Mouse (Mus musculus) midbrain, postnatal 0 days (tissue): Measurements from ENCODE around the gene Nkx2-5. TPM values are rescaled to one million over a fixed set of nuclear protein-coding genes. Genes with fewer than 3 reads are reported as not detected.

Source experiments
- ATAC-seq: fragments of 200-750 bp; cut with Nextera tagmentation; 2 replicates; pipeline ENCODE4 v1.8.0; 2017; ENCODE audit warnings: moderate number of reproducible peaks, mild to moderate bottlenecking, moderate TSS enrichment, moderate library complexity; ENCODE audit not compliant: low FRiP score
- DNase-seq: peaks from one replicate; pipeline ENCODE4 v3.0.0-alpha.2; 2015; ENCODE audit warnings: low spot score
- H3K27ac ChIP-seq: fragments of 300-500 bp; sonication (generic); 2 replicates; pipeline ENCODE4 v1.5.1; 2014; ENCODE audit warnings: low read depth, mild to moderate bottlenecking, low read length, mixed read lengths
- H3K27me3 ChIP-seq: fragments of 300-500 bp; sonication (generic); 2 replicates; pipeline ENCODE4 v1.6.1; 2014; ENCODE audit warnings: low read length, control low read depth, mixed read lengths; ENCODE audit not compliant: insufficient read depth
- H3K36me3 ChIP-seq: fragments of 300-500 bp; sonication (generic); 2 replicates; pipeline ENCODE4 v1.6.1; 2014; ENCODE audit warnings: low read length, control low read depth, mixed read lengths; ENCODE audit not compliant: insufficient read depth
- H3K4me1 ChIP-seq: fragments of 300-500 bp; sonication (generic); 2 replicates; pipeline ENCODE4 v1.6.1; 2014; ENCODE audit warnings: mild to moderate bottlenecking, control low read depth, antibody characterized with exemption, low read length, mixed read lengths; ENCODE audit not compliant: insufficient read depth
- H3K4me2 ChIP-seq: fragments of 300-500 bp; sonication (generic); 2 replicates; pipeline ENCODE4 v1.6.1; 2014; ENCODE audit warnings: low read depth, mild to moderate bottlenecking, low read length, mixed read lengths; ENCODE audit not compliant: poor library complexity, severe bottlenecking
- H3K4me3 ChIP-seq: fragments of 300-500 bp; sonication (generic); 2 replicates; pipeline ENCODE4 v1.5.1; 2014; ENCODE audit warnings: low read depth, mild to moderate bottlenecking, low read length, moderate library complexity
- H3K9ac ChIP-seq: fragments of 300-500 bp; sonication (generic); replicated peaks from 2 replicates; pipeline ENCODE4 v1.6.1; 2014; ENCODE audit warnings: mild to moderate bottlenecking, low read length, moderate library complexity, mixed read lengths; ENCODE audit not compliant: poor library complexity, severe bottlenecking
- H3K9me3 ChIP-seq: fragments of 300-500 bp; sonication (generic); 2 replicates; pipeline ENCODE4 v1.6.1; 2016; ENCODE audit warnings: low read length, control low read depth
- CTCF ChIP-seq: IDR thresholded peaks from 2 replicates; pipeline ENCODE4 v1.5.1; 2016; ENCODE audit warnings: antibody characterized with exemption, mild to moderate bottlenecking
- WGBS: fragments of 180-500 bp; shearing (Covaris S2); extraction: QIAGEN DNeasy Blood & Tissue Kit; methylation state at CpG from one replicate; pipeline ENCODE4 v1.1.7; 2014; 5-methylcytosine and 5-hydroxymethylcytosine counted together
- polyA plus RNA-seq: library from polyadenylated mRNA; unstranded; fragments of >200 nt; fragmentation: Nextera tagmentation; extraction: Ambion mirVana; gene quantifications from 2 replicates; pipeline ENCODE4 v1.2.1, GENCODE M21; 2015
- total RNA-seq: library from RNA; depleted of rRNA; stranded (reverse); fragments of >200 nt; gene quantifications from 2 replicates; pipeline ENCODE4 v1.2.3, GENCODE M21; 2014; rRNA removed

Nkx2-5 gene
- not detected in 2 replicates for total RNA-seq
- not detected in 2 replicates for polyA plus RNA-seq

DNA sequence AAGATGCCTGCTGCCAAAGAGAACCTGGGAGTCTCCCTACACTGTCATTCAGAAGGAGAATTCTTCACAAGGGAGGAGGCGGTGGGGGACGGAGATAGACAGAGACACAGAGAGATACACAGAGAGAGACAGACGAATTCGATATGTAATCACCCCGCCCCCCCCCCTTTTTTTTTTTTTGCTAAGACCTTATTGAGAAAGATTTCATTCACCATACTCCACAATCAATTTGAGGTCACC is at the start of gene Nkx2-5:
Gene Nkx2-5, minus strand, starts transcription at position 101 of the 240 bp plus-strand sequence.
- Histone ChIP-seq H3K27me3 (peaks cover 73% of the 10 kb centered on the region), H3K4me1 (0 out of 2 replicates have a peak, but pooled peaks cover under 1% of the 10 kb centered on the region), H3K4me3 (no peak within 1 kb of the TSS), H3K36me3 (no peaks in the 10 kb centered on the region), H3K27ac (no peak within 1 kb of the TSS), H3K9ac (no peak within 1 kb of the TSS), H3K4me2 (no peak within 1 kb of the TSS), H3K9me3 (no peaks in the 10 kb centered on the region)
- 0% methylated on average over 4 of the region's 5 CpGs for WGBS
- TF ChIP-seq CTCF, result no peak
- DNase-seq (no peak), ATAC-seq (no peak)

DNA sequence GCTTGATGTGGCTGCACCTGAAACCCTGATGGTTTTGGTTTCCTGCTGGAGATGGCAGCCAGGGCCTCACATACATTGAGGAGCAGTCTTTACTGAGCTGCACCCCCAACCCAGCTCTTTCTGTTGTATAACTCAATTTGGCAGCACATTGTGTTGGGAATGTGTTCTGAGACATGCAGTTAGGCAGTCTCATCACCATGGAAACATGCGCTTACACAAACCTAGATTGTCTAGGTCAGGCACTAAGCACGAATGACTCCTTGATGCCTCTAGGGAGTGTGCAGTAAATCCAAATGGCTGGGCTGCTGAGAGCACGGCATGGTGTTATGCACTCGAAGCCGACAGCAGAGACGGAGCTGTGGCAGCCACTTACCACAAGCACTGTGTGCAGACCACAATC is 49.5 kb upstream of the Nkx2-5 start:
- ATAC-seq, result no peak

DNA sequence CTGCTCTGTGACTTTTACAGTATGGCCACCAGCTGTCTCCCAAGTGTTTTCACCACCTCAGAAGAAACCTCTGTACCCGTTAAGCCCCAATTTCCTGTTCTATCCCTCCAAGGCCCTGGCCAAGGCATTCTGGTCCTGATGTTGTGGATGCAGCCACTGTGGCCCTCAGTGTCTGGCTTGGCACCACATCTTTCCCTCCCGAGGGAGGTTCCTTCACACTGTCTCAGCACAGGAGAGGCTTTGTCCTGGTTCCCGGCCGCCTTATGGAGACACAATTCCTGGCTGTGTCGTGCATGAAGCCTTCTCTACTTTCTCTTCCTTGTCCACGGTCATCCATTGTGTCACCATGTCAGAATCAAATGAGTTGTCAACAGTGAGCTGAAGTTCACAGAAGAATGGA is 48.7 kb upstream of the Nkx2-5 start:
- no peak for DNase-seq
- ATAC-seq, result no peak
- 49% methylated on average over 6 of the region's 6 CpGs for WGBS

More for the DNA sequence above, 49.5 kb upstream of the Nkx2-5 start:
- DNase-seq, result peak; percentile 43
- Histone ChIP-seq H3K27ac (no peak overlapping the region), H3K36me3 (no peaks in the 10 kb centered on the region), H3K9ac (no peak overlapping the region), H3K4me1 (no peaks in the 10 kb centered on the region; the same call in 1 of the 2 replicates), H3K27me3 (no peaks in the 10 kb centered on the region), H3K9me3 (no peaks in the 10 kb centered on the region), H3K4me3 (no peak overlapping the region), H3K4me2 (no peak overlapping the region)
- no peak for TF ChIP-seq CTCF
- 71% methylated on average over 6 of the region's 6 CpGs for WGBS

DNA sequence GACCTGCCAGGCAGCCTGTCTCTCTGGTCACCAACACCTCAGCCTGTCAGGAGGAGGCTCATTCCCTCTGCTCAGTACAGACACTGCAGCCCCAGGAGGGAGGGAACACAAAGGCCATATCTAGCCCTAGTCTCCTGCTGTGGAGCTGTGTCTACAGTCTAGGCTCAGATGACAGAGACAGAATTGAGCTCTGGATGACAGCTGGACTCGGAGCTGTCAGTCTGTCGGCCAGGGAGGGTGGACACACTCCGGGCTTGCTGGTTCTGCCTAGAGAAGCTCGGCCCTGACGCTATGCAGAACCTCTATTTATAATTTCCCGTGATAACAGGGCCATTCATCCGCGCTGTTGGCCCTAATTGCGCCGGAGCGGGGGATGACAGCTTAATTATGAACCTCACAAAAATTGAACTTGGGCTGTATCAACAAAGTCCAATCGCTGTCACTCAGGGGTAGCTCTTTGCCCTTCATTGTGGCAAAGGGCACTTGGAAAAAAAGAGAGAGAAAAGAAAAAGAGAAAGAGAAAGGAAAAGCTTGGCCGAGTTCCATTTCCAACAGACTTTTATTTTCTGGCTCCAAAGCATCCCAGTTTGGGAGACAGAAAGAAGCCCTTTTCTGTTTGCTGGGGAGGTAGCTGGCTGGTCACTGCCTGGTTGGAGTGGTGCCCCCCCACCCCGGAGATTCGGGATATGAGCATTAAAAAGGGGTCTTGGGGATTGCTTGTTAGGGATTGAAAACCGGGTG is 48.0 kb upstream of the Nkx2-5 start:
- Histone ChIP-seq H3K4me3 (no peak overlapping the region), H3K27me3 (no peaks in the 10 kb centered on the region), H3K36me3 (no peaks in the 10 kb centered on the region), H3K9ac (no peak overlapping the region), H3K4me1 (no peaks in the 10 kb centered on the region; the same call in 1 of the 2 replicates), H3K4me2 (no peak overlapping the region), H3K9me3 (no peaks in the 10 kb centered on the region), H3K27ac (no peak overlapping the region)
- ATAC-seq (no peak), DNase-seq (no peak)
- no peak for TF ChIP-seq CTCF
- 38% methylated on average over 16 of the region's 16 CpGs for WGBS

More for the DNA sequence above, 48.7 kb upstream of the Nkx2-5 start:
- H3K4me1 ChIP-seq, result no peaks in the 10 kb centered on the region; the same call in 1 of the 2 replicates
- H3K27me3 ChIP-seq, result no peaks in the 10 kb centered on the region
- no peak for TF ChIP-seq CTCF
- no peak overlapping the region for H3K4me3 ChIP-seq
- H3K4me2 ChIP-seq, result no peak overlapping the region
- no peak overlapping the region for H3K27ac ChIP-seq
- H3K36me3 ChIP-seq, result no peaks in the 10 kb centered on the region
- H3K9ac ChIP-seq, result no peak overlapping the region
- no peaks in the 10 kb centered on the region for H3K9me3 ChIP-seq

DNA sequence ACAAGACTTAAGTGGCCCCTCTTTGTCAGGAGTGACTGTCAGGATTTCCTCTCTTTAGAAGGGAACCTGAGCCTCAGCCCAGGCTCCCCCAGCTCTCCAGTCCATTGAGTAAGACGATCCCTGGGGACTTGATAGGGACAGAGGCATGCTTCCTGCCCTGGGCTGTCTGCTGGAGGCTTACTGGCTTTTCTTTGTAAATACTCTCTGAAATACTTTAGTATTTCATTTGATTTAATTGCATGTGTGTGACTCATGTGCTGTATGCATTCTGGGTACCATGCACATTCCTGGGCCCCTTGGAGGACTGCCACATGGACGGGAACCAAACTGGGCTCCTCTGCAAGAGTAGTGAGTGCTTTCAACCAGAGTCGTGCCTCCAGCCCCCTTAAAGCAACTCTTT is 43.1 kb upstream of the Nkx2-5 start:
- WGBS, result 28% methylated on average over 3 of the region's 3 CpGs
- no peaks in the 10 kb centered on the region for H3K9me3 ChIP-seq
- ATAC-seq, result no peak
- no peak overlapping the region for H3K27ac ChIP-seq
- H3K27me3 ChIP-seq, result no peaks in the 10 kb centered on the region
- no peaks in the 10 kb centered on the region for H3K4me1 ChIP-seq
- H3K4me2 ChIP-seq, result no peak overlapping the region
- no peaks in the 10 kb centered on the region for H3K36me3 ChIP-seq
- H3K4me3 ChIP-seq, result no peak overlapping the region
- no peak for TF ChIP-seq CTCF
- no peak overlapping the region for H3K9ac ChIP-seq
- no peak for DNase-seq

DNA sequence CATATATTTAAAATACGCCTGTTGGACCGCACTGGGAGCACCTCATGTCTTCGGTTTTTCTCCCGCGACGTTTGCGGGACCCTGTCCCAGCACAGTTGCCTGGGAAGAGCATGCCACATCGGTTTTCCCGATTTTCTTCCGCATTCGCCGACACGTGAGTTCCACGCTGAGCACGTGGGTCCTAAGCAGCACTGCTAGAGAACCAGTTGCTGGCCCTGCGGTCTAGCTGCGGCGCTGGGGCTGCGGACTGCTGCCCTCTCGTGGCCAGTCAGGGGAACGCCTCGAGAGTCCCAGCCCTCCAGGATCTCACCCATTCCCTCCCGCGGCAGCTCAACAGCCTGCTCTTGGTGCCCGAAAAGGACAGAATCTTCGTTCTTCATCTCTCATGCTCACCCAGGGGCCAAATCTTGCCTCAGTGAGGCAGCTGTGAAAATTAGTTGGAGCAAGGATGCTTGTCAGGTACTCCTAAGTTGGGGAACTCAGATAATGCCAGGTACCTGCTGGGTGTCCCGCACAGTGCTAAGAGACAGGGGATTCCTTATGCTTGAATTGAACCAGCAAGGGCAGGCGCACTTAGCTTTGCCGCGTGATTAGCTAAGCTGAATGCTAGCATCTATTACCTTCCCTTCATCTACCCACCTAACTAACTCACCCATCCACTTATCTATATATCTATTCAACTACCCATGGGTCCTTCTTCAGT is 41.4 kb upstream of the Nkx2-5 start:
- Histone ChIP-seq H3K4me1 (no peaks in the 10 kb centered on the region), H3K36me3 (no peaks in the 10 kb centered on the region), H3K27me3 (no peaks in the 10 kb centered on the region), H3K4me3 (peak overlapping the region; percentile 36), H3K4me2 (peak overlapping the region; percentile 61), H3K27ac (no peak overlapping the region), H3K9ac (peak overlapping the region; percentile 46; the same call in 1 of the 2 replicates), H3K9me3 (no peaks in the 10 kb centered on the region)
- ATAC-seq (peak; percentile 90; the same call in 1 of the 2 replicates), DNase-seq (peak; percentile 91)
- WGBS, result 10% methylated on average over 30 of the region's 30 CpGs
- TF ChIP-seq CTCF, result peak; percentile 100
